Comparison of ENCODE assay signal across 8 mouse cellular contexts in genomic region chr7:45704046-45704559, GRCm38 (mm10). TPM values are rescaled to one million over a fixed set of nuclear protein-coding genes. Genes with fewer than 3 reads are reported as not detected.
A peak's percentile ranks its signal among the peaks of the same experiment; 100 is the strongest.
DNase-seq lines count a peak whose midpoint lies in the region; ATAC-seq lines count a peak whose summit lies in the region.

No protein-coding gene starts in this region.

- H3K4me3 ChIP-seq in megakaryocyte, embryonic 14.5 days (replicated peaks): peak overlapping the region; percentile 94
- H3K4me3 ChIP-seq in intestine, embryonic 14.5 days (ENCODE audit: low read depth, low read length): peak overlapping the region; percentile 65
- peak overlapping the region; percentile 52 for H3K4me3 ChIP-seq in midbrain, embryonic 11.5 days (ENCODE audit: low read depth, low read length)

- ATAC-seq in megakaryocyte, adult 5-6 weeks (ENCODE audit: poor library complexity, severe bottlenecking): no peak
- ATAC-seq in intestine, embryonic 14.5 days (replicated peaks; ENCODE audit: low FRiP score, low TSS enrichment, low read depth): peak; percentile 37
- ATAC-seq in midbrain, embryonic 11.5 days (ENCODE audit: low FRiP score): peak; percentile 49

- intact Hi-C loops in left cerebral cortex, postnatal 25 days (cut with DNase I): loop anchor here (10.0 kb wide), 1 partner anchor 239 kb away; the partner anchor contains the start of gene Bax

- H3K36me3 ChIP-seq in megakaryocyte, embryonic 14.5 days (replicated peaks; ENCODE audit: low read length): peaks cover 10% of the 10 kb centered on the region
- H3K36me3 ChIP-seq in intestine, embryonic 14.5 days (ENCODE audit: control insufficient read depth, insufficient read depth, low read length): no peaks in the 10 kb centered on the region
- H3K36me3 ChIP-seq in midbrain, embryonic 11.5 days (ENCODE audit: control insufficient read depth, insufficient read depth, low read length): no peaks in the 10 kb centered on the region

- peak overlapping the region; percentile 96 for H3K4me2 ChIP-seq in intestine, embryonic 14.5 days (ENCODE audit: low read length)
- peak overlapping the region; percentile 98 for H3K4me2 ChIP-seq in midbrain, embryonic 11.5 days

- H3K9me3 ChIP-seq in megakaryocyte, embryonic 14.5 days: no peaks in the 10 kb centered on the region
- H3K9me3 ChIP-seq in intestine, embryonic 14.5 days (ENCODE audit: control insufficient read depth, low read length): no peaks in the 10 kb centered on the region
- no peaks in the 10 kb centered on the region for H3K9me3 ChIP-seq in midbrain, embryonic 11.5 days (ENCODE audit: control insufficient read depth, low read length)

- H3K4me1 ChIP-seq in megakaryocyte, embryonic 14.5 days: peaks cover 86% of the 10 kb centered on the region
- H3K4me1 ChIP-seq in intestine, embryonic 14.5 days (replicated peaks; ENCODE audit: control insufficient read depth, insufficient read depth, low read length): peaks cover 43% of the 10 kb centered on the region
- H3K4me1 ChIP-seq in midbrain, embryonic 11.5 days (ENCODE audit: control insufficient read depth, insufficient read depth, low read length): peaks cover 63% of the 10 kb centered on the region

- peak overlapping the region; percentile 42 for H3K9ac ChIP-seq in intestine, embryonic 14.5 days (ENCODE audit: low read length)
- H3K9ac ChIP-seq in midbrain, embryonic 11.5 days (ENCODE audit: low read length): peak overlapping the region; percentile 54

- peaks cover 16% of the 10 kb centered on the region for H3K27me3 ChIP-seq in megakaryocyte, embryonic 14.5 days (replicated peaks)
- peaks cover 15% of the 10 kb centered on the region for H3K27me3 ChIP-seq in intestine, embryonic 14.5 days (replicated peaks; ENCODE audit: control insufficient read depth, insufficient read depth, low read length)
- peaks cover 12% of the 10 kb centered on the region for H3K27me3 ChIP-seq in midbrain, embryonic 11.5 days (ENCODE audit: control insufficient read depth, insufficient read depth, low read length)

- WGBS in intestine, embryonic 14.5 days: under 1% methylated on average over 13 of the region's 13 CpGs
- under 1% methylated on average over 13 of the region's 13 CpGs for WGBS in midbrain, embryonic 11.5 days

- peak overlapping the region; percentile 83 for H3K27ac ChIP-seq in intestine, embryonic 14.5 days (ENCODE audit: low read depth)
- H3K27ac ChIP-seq in midbrain, embryonic 11.5 days (ENCODE audit: low read depth, low read length): peak overlapping the region; percentile 73

- DNase-seq in cerebellum, postnatal 36 days: peak; percentile 78 to 88
- DNase-seq in gastrocnemius, postnatal 25 days: peak; percentile 77
- DNase-seq in intestine, embryonic 14.5 days (ENCODE audit: low spot score): peak; percentile 88
- peak; percentile 83 to 93 for DNase-seq in left cerebral cortex, postnatal 25 days (ENCODE audit: low spot score in 2 of 2)
- peak; percentile 98 for DNase-seq in midbrain, embryonic 11.5 days (ENCODE audit: low spot score, missing footprints)
- DNase-seq in spleen, postnatal 4 days (ENCODE audit: low spot score in 2 of 2): peak; percentile 49 to 76

RNA-seq across cellular contexts. Expression of gene Dbp, which starts 0.8 kb away (rescaled TPM):
- polyA plus RNA-seq in megakaryocyte, embryonic 14.5 days (2012; ENCODE audit: insufficient read depth, low replicate concordance): 23.4 and 41.9 TPM in 2 replicates
- 3.3 and 4.1 TPM in 2 replicates for total RNA-seq in megakaryocyte, adult 5-6 weeks (2015)
- total RNA-seq in megakaryocyte, adult 5-6 weeks (2017): 3.9 and 5.9 TPM in 2 replicates
- total RNA-seq in gastrocnemius, postnatal 25 days (2021): 100 to 1,000 TPM in 1 of 2 experiments, 10 to 100 TPM in 1; 14.3 to 121 TPM
- 3.7 and 4.0 TPM in 2 replicates for polyA plus RNA-seq in intestine, embryonic 14.5 days (2014; fragmentation: Nextera tagmentation; extraction: Ambion mirVana)
- 100 to 1,000 TPM in 1 of 2 experiments, 10 to 100 TPM in 1; 66.2 to 147 TPM for total RNA-seq in left cerebral cortex, postnatal 25 days (2021)
- 2.2 and 3.5 TPM in 2 replicates for polyA plus RNA-seq in midbrain, embryonic 11.5 days (2014; fragmentation: Nextera tagmentation; extraction: Ambion mirVana)

RNA-seq across cellular contexts. Expression of gene Car11, which starts 4.5 kb away (rescaled TPM):
- polyA plus RNA-seq in megakaryocyte, embryonic 14.5 days (2012; ENCODE audit: insufficient read depth, low replicate concordance): 1.1 and 3.5 TPM in 2 replicates
- total RNA-seq in megakaryocyte, adult 5-6 weeks (2015): not detected in 2 replicates
- total RNA-seq in megakaryocyte, adult 5-6 weeks (2017): not detected in 2 replicates
- total RNA-seq in gastrocnemius, postnatal 25 days (2021): 10 to 100 TPM in 1 of 2 experiments, 1 to 10 TPM in 1; 4.9 to 11.2 TPM
- polyA plus RNA-seq in intestine, embryonic 14.5 days (2014; fragmentation: Nextera tagmentation; extraction: Ambion mirVana): 7.3 and 8.2 TPM in 2 replicates
- 100 to 1,000 TPM; 184 to 223 TPM for total RNA-seq in left cerebral cortex, postnatal 25 days (2021)
- 3.3 and 6.3 TPM in 2 replicates for polyA plus RNA-seq in midbrain, embryonic 11.5 days (2014; fragmentation: Nextera tagmentation; extraction: Ambion mirVana)

RNA-seq across cellular contexts. Expression of gene Sec1, which starts 9.9 kb away (rescaled TPM):
- polyA plus RNA-seq in megakaryocyte, embryonic 14.5 days (2012; ENCODE audit: insufficient read depth, low replicate concordance): not detected in 2 replicates
- not detected in 2 replicates for total RNA-seq in megakaryocyte, adult 5-6 weeks (2015)
- total RNA-seq in megakaryocyte, adult 5-6 weeks (2017): not detected in 2 replicates
- total RNA-seq in gastrocnemius, postnatal 25 days (2021): under 1 TPM in 1 of 2 experiments, not detected in 1; 0.16 TPM
- 4.8 and 6.0 TPM in 2 replicates for polyA plus RNA-seq in intestine, embryonic 14.5 days (2014; fragmentation: Nextera tagmentation; extraction: Ambion mirVana)
- total RNA-seq in left cerebral cortex, postnatal 25 days (2021): under 1 TPM; 0.37 to 0.48 TPM
- polyA plus RNA-seq in midbrain, embryonic 11.5 days (2014; fragmentation: Nextera tagmentation; extraction: Ambion mirVana): 0.19 and 0.36 TPM in 2 replicates

RNA-seq across cellular contexts. Expression of gene Rpl18, which starts 11.2 kb away (rescaled TPM):
- 10,199 and 14,647 TPM in 2 replicates for polyA plus RNA-seq in megakaryocyte, embryonic 14.5 days (2012; ENCODE audit: insufficient read depth, low replicate concordance)
- total RNA-seq in megakaryocyte, adult 5-6 weeks (2015): 1,249 and 1,272 TPM in 2 replicates
- 1,058 and 1,261 TPM in 2 replicates for total RNA-seq in megakaryocyte, adult 5-6 weeks (2017)
- 100 to 1,000 TPM; 433 to 449 TPM for total RNA-seq in gastrocnemius, postnatal 25 days (2021)
- polyA plus RNA-seq in intestine, embryonic 14.5 days (2014; fragmentation: Nextera tagmentation; extraction: Ambion mirVana): 1,434 and 1,450 TPM in 2 replicates
- total RNA-seq in left cerebral cortex, postnatal 25 days (2021): 100 to 1,000 TPM; 315 to 323 TPM
- 878 and 933 TPM in 2 replicates for polyA plus RNA-seq in midbrain, embryonic 11.5 days (2014; fragmentation: Nextera tagmentation; extraction: Ambion mirVana)

RNA-seq across cellular contexts. Expression of gene Sphk2, which starts 13.7 kb away (rescaled TPM):
- polyA plus RNA-seq in megakaryocyte, embryonic 14.5 days (2012; ENCODE audit: insufficient read depth, low replicate concordance): 242 and 413 TPM in 2 replicates
- 14.6 and 21.2 TPM in 2 replicates for total RNA-seq in megakaryocyte, adult 5-6 weeks (2015)
- total RNA-seq in megakaryocyte, adult 5-6 weeks (2017): 13.7 and 15.7 TPM in 2 replicates
- total RNA-seq in gastrocnemius, postnatal 25 days (2021): 10 to 100 TPM in 1 of 2 experiments, 1 to 10 TPM in 1; 8.5 to 12.7 TPM
- polyA plus RNA-seq in intestine, embryonic 14.5 days (2014; fragmentation: Nextera tagmentation; extraction: Ambion mirVana): 27.3 and 28.1 TPM in 2 replicates
- 10 to 100 TPM; 29.7 to 29.8 TPM for total RNA-seq in left cerebral cortex, postnatal 25 days (2021)
- 11.8 and 14.9 TPM in 2 replicates for polyA plus RNA-seq in midbrain, embryonic 11.5 days (2014; fragmentation: Nextera tagmentation; extraction: Ambion mirVana)

Comparison
In these comparisons a context has a peak if more than half of its experiments do, and no peak if none do; other contexts are left out.
1. RNA of gene Car11, which starts 4.5 kb away (total RNA-seq): 184 to 223 TPM in left cerebral cortex, postnatal 25 days; 4.9 to 11.2 TPM in gastrocnemius, postnatal 25 days and not detected in megakaryocyte, adult 5-6 weeks; every median in the first group is over 10 times any median in the second.
2. Peak in every context shown above with its lines, with median percentiles within 50 percentile points of each other: H3K4me3 ChIP-seq and DNase-seq.